Mouse (Mus musculus): ENCODE data around the gene Hsd17b11. TPM values are rescaled to one million over a fixed set of nuclear protein-coding genes. Genes with fewer than 3 reads are reported as not detected.

Gene Hsd17b11
- total and polyA plus RNA-seq, 2 experiments from 2014 or later, result 4.6 to 10.9 TPM

GRCm38 (mm10) chr5:103992831-103993230 is 28.9 kb downstream of the Hsd17b11 start:
- Histone ChIP-seq H3K36me3 (ENCODE audit: insufficient read depth) (no peaks in the 10 kb centered on the region), H3K4me3 (ENCODE audit: low read depth, low read length) (no peak overlapping the region), H3K4me1 (ENCODE audit: insufficient read depth) (no peaks in the 10 kb centered on the region), H3K9ac (no peak overlapping the region), H3K9me3 (ENCODE audit: low read length) (no peaks in the 10 kb centered on the region), H3K4me2 (ENCODE audit: low read depth) (no peak overlapping the region), H3K27ac (ENCODE audit: low read depth, low read length) (no peak overlapping the region), H3K27me3 (ENCODE audit: insufficient read depth, low read length) (no peaks in the 10 kb centered on the region)
- DNase-seq (no peak), ATAC-seq (no peak)
- WGBS, result 90% methylated on average over 9 of the region's 9 CpGs
- TF ChIP-seq CTCF (IDR thresholded peaks at IDR 0.05; ENCODE audit: low read depth), result no peak

- WGBS, result 89% methylated on average over 9 of the region's 9 CpGs
- H3K4me2 ChIP-seq (ENCODE audit: low read depth), result no peak overlapping the region
- ATAC-seq, result no peak
- TF ChIP-seq CTCF (IDR thresholded peaks at IDR 0.05; ENCODE audit: low read depth), result no peak
- H3K36me3 ChIP-seq (ENCODE audit: insufficient read depth), result no peaks in the 10 kb centered on the region
- H3K4me3 ChIP-seq (ENCODE audit: low read depth, low read length), result no peak overlapping the region
- H3K4me1 ChIP-seq (ENCODE audit: insufficient read depth), result no peaks in the 10 kb centered on the region
- no peak for DNase-seq
- H3K27ac ChIP-seq (ENCODE audit: low read depth, low read length), result no peak overlapping the region
- no peak overlapping the region for H3K9ac ChIP-seq
- H3K27me3 ChIP-seq (ENCODE audit: insufficient read depth, low read length), result no peaks in the 10 kb centered on the region
- H3K9me3 ChIP-seq (ENCODE audit: low read length), result no peaks in the 10 kb centered on the region
Observed at GRCm38 (mm10) chr5:103980705-103981560, 40.8 kb downstream of the Hsd17b11 start.

- Histone ChIP-seq H3K36me3 (ENCODE audit: insufficient read depth) (no peaks in the 10 kb centered on the region), H3K4me1 (ENCODE audit: insufficient read depth) (no peaks in the 10 kb centered on the region), H3K9me3 (ENCODE audit: low read length) (no peaks in the 10 kb centered on the region), H3K27me3 (ENCODE audit: insufficient read depth, low read length) (no peaks in the 10 kb centered on the region), H3K4me2 (ENCODE audit: low read depth) (no peak overlapping the region), H3K27ac (ENCODE audit: low read depth, low read length) (no peak overlapping the region), H3K9ac (no peak overlapping the region), H3K4me3 (ENCODE audit: low read depth, low read length) (no peak overlapping the region)
- no peak for DNase-seq
- no peak for ATAC-seq
- no peak for TF ChIP-seq CTCF (IDR thresholded peaks at IDR 0.05; ENCODE audit: low read depth)
- 92% methylated on average over 7 of the region's 7 CpGs for WGBS
Observed at GRCm38 (mm10) chr5:103977907-103978570, 43.7 kb downstream of the Hsd17b11 start.

GRCm38 (mm10) chr5:103977297-103977696 is 44.4 kb downstream of the Hsd17b11 start, which contains the start of gene Hsd17b13:
Gene Hsd17b13, minus strand, starts transcription at chr5:103977410.
- no peak within 1 kb of the TSS for H3K27ac ChIP-seq (ENCODE audit: low read depth, low read length)
- TF ChIP-seq CTCF (IDR thresholded peaks at IDR 0.05; ENCODE audit: low read depth), result no peak
- no peaks in the 10 kb centered on the region for H3K9me3 ChIP-seq (ENCODE audit: low read length)
- ATAC-seq, result no peak
- no peaks in the 10 kb centered on the region for H3K27me3 ChIP-seq (ENCODE audit: insufficient read depth, low read length)
- WGBS, result 86% methylated on average over 4 of the region's 4 CpGs
- no peak within 1 kb of the TSS for H3K9ac ChIP-seq
- H3K4me1 ChIP-seq (ENCODE audit: insufficient read depth), result no peaks in the 10 kb centered on the region
- H3K4me2 ChIP-seq (ENCODE audit: low read depth), result no peak within 1 kb of the TSS
- H3K4me3 ChIP-seq (ENCODE audit: low read depth, low read length), result no peak within 1 kb of the TSS
- no peaks in the 10 kb centered on the region for H3K36me3 ChIP-seq (ENCODE audit: insufficient read depth)
- no peak for DNase-seq

- Histone ChIP-seq H3K27ac (ENCODE audit: low read depth, low read length) (no peak overlapping the region), H3K4me2 (ENCODE audit: low read depth) (no peak overlapping the region), H3K9ac (no peak overlapping the region), H3K36me3 (ENCODE audit: insufficient read depth) (no peaks in the 10 kb centered on the region), H3K4me1 (ENCODE audit: insufficient read depth) (no peaks in the 10 kb centered on the region), H3K4me3 (ENCODE audit: low read depth, low read length) (no peak overlapping the region), H3K27me3 (ENCODE audit: insufficient read depth, low read length) (no peaks in the 10 kb centered on the region), H3K9me3 (ENCODE audit: low read length) (no peaks in the 10 kb centered on the region)
- WGBS, result 89% methylated on average over 7 of the region's 7 CpGs
- TF ChIP-seq CTCF (IDR thresholded peaks at IDR 0.05; ENCODE audit: low read depth), result no peak
- no peak for ATAC-seq
- no peak for DNase-seq
Observed at GRCm38 (mm10) chr5:103975736-103976135, 46.0 kb downstream of the Hsd17b11 start.

GRCm38 (mm10) chr5:103972801-103973200 is 48.9 kb downstream of the Hsd17b11 start:
- 62% methylated on average over 13 of the region's 13 CpGs for WGBS
- Histone ChIP-seq H3K27ac (ENCODE audit: low read depth, low read length) (no peak overlapping the region), H3K4me3 (ENCODE audit: low read depth, low read length) (no peak overlapping the region), H3K36me3 (ENCODE audit: insufficient read depth) (no peaks in the 10 kb centered on the region), H3K9ac (no peak overlapping the region), H3K9me3 (ENCODE audit: low read length) (no peaks in the 10 kb centered on the region), H3K4me1 (ENCODE audit: insufficient read depth) (no peaks in the 10 kb centered on the region), H3K4me2 (ENCODE audit: low read depth) (no peak overlapping the region), H3K27me3 (ENCODE audit: insufficient read depth, low read length) (no peaks in the 10 kb centered on the region)
- ATAC-seq, result no peak
- no peak for DNase-seq
- TF ChIP-seq CTCF (IDR thresholded peaks at IDR 0.05; ENCODE audit: low read depth), result no peak

- Histone ChIP-seq H3K9me3 (ENCODE audit: low read length) (no peaks in the 10 kb centered on the region), H3K4me3 (ENCODE audit: low read depth, low read length) (no peak overlapping the region), H3K27ac (ENCODE audit: low read depth, low read length) (no peak overlapping the region), H3K4me1 (ENCODE audit: insufficient read depth) (no peaks in the 10 kb centered on the region), H3K36me3 (ENCODE audit: insufficient read depth) (no peaks in the 10 kb centered on the region), H3K9ac (no peak overlapping the region), H3K27me3 (ENCODE audit: insufficient read depth, low read length) (no peaks in the 10 kb centered on the region), H3K4me2 (ENCODE audit: low read depth) (no peak overlapping the region)
- DNase-seq, result no peak
- 67% methylated on average over 19 of the region's 19 CpGs for WGBS
- no peak for ATAC-seq
- no peak for TF ChIP-seq CTCF (IDR thresholded peaks at IDR 0.05; ENCODE audit: low read depth)
Observed at GRCm38 (mm10) chr5:103972379-103972778, 49.3 kb downstream of the Hsd17b11 start.
